Mouse (Mus musculus): ENCODE measurements around the gene Nav2.
A peak's percentile ranks its signal among the peaks of the same experiment; 100 is the strongest.

Nav2 gene

DNA sequence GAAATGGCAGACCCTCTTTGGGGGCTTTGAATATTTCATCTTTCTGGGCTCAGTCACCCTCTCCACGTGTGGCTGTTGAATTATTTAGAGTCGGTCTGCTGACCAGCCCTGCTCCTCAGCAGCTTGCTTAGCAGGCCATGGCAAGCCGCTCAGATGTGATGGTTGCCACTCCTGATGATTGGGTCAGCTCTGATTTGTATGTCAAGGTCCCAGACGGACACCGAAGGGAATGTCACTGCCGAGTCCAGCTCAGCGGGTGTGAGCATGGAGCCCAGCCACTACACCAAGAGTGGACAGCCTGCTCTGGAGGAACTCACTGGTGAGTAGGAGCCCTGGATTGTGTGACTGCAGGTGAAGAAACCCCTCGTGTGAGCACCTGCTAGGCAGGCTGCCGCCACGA lies 549.4 kb downstream of the Nav2 start:
- DNase-seq, result no peak

DNA sequence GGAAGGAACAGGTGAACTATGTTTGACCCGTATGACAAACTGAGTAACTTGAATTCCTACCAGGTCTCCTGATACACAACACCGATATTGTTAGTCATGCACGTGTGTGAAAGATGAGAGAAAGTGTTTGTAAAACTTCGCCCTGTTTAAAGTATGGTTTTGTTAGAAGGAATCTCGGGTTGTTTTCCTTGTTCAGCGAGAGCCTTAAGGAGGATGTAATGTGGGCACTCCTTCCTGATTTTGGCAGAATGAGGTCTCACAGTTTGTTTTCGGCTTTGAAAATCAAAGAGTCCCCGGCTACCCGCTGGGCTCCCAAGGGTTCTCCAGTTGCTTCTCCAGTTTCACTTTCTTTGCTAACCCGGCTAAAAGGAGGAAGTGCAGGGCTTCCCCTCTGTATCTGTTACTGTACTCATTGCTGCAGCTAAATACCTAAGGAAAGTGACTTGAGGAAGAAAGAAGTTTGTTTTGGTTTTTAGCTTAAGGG lies 553.9 kb downstream of the Nav2 start:
- DNase-seq, result no peak

- peak; percentile 44 to 55 for DNase-seq
Measured at GRCm38 (mm10) chr7:49467861-49468260, 559.3 kb downstream of the Nav2 start.

GRCm38 (mm10) chr7:49468492-49469205 lies 560.1 kb downstream of the Nav2 start:
- DNase-seq, result no peak

- DNase-seq, result peak; percentile 66 to 80
Measured at GRCm38 (mm10) chr7:49471278-49471677, 562.8 kb downstream of the Nav2 start.

GRCm38 (mm10) chr7:49475282-49475681 lies 566.8 kb downstream of the Nav2 start:
- DNase-seq, result no peak

- no peak for DNase-seq
Measured at GRCm38 (mm10) chr7:49476163-49476562, 567.6 kb downstream of the Nav2 start.

- DNase-seq, result peak in 1 of 2 experiments; percentile 55
Measured at GRCm38 (mm10) chr7:49476666-49477065, 568.1 kb downstream of the Nav2 start.

GRCm38 (mm10) chr7:49477076-49477975 lies 568.8 kb downstream of the Nav2 start:
- DNase-seq, result no peak

- no peak for DNase-seq
Measured at GRCm38 (mm10) chr7:49477976-49478349, 569.4 kb downstream of the Nav2 start.

- DNase-seq, result no peak
Measured at GRCm38 (mm10) chr7:49478886-49479285, 570.4 kb downstream of the Nav2 start.

DNA sequence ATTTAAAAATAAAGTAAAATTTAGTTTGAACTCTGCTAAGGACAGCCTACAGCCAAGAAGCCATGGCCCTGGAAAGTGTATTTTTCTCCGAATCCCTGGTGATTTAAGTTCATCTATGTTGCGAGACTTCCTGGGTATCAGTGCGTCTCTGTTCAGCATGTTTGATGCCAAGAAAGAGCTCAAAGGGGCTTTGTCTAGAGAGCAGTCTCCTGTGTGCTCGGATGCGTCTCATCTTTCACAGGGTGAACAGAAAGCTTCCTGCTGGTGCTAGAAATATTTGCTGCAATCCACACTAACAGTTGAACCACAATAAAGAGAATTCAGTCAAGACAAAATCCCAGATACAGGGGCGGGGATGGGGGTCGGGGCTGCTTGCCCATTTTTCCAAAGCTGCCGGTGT lies 572.4 kb downstream of the Nav2 start:
- DNase-seq, result no peak

DNA sequence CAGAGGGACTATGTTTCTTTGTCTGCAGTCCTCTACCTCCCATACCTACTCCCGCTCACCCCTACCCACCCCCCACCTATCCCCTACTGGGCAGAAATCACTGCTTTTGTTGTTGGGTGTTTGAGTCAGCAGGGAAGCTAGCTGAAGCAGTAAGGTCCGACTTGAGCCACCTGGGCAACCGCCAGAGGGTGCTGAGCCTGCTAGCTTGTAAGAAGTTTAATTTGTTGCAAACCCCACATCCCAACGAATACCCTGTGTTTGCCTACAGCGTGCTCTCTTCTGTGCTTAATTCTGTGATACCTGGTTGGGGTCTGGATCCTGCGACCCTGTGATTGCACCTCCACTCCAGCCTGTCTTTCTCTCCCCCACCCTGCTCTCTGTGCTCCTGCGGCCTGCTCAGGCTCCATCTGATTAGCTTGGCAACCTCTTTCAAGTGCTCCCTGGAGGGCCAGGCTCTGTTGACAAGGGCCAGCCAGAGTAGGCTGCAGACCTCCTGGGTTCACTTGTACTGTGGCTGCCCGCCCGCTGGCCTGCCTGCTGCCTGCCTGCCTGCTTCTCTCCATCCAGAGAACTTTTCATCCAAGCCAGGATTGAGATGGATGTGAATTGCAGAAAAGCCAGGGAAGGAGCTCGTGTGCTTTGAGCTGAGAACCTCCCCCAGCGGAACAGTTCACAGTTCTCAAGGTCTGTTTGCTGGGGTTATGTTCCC lies 575.7 kb downstream of the Nav2 start:
- DNase-seq, result peak; percentile 58 to 63

DNA sequence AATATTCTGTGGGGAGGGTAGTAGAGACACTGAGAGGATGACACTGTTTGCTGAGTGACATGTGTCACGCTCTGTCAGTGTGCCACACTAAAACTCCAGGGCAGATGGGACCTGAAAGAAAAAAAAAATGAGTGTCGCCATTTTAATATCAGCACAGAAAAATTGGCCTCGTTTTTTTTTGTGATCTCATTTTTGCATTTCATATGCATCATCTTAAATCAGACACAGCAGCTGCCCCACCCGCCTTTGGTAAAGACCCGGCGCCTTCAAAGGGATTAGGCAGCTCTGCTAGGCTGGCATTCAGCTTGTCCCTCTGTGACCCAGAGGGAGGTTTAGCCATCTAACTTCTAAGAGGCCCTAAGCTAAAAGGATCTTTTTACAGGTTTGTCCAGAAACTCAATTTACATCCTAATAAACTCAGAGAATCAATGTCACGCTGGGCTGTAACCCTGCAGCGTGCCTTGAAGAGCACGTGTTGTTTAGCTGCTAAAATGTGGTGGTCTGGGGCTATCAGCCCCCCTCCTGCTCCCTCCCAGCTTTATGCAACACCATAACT lies 576.9 kb downstream of the Nav2 start:
- peak in 1 of 2 experiments; percentile 20 for DNase-seq

GRCm38 (mm10) chr7:49487347-49487746 lies 578.8 kb downstream of the Nav2 start:
- DNase-seq, result no peak

GRCm38 (mm10) chr7:49488493-49489087 lies 580.1 kb downstream of the Nav2 start:
- DNase-seq, result no peak

- DNase-seq, result no peak
Measured at GRCm38 (mm10) chr7:49490814-49491213, 582.3 kb downstream of the Nav2 start.

GRCm38 (mm10) chr7:49492622-49493021 lies 584.1 kb downstream of the Nav2 start:
- no peak for DNase-seq

DNA sequence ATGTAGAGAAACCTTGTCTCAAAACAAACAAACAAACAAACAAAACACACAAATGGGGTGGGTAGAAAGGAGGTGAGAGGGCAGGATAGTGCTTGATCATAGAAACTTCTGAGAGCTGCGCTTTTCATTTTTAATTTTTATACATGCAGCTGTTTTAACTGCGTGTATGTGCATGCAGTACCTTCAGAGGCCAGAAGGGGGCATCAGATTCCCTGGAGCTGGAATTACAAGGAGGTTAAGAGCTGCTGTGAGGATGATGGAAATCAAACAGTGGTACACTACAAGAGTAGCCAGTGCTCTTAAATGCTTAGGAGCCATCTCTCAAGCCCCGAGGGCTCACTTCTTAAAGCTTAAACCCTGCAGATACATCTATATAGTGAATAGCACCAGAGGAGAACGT lies 584.7 kb downstream of the Nav2 start:
- DNase-seq, result peak in 1 of 2 experiments; percentile 58

GRCm38 (mm10) chr7:49494654-49495053 lies 586.1 kb downstream of the Nav2 start:
- DNase-seq, result no peak

DNA sequence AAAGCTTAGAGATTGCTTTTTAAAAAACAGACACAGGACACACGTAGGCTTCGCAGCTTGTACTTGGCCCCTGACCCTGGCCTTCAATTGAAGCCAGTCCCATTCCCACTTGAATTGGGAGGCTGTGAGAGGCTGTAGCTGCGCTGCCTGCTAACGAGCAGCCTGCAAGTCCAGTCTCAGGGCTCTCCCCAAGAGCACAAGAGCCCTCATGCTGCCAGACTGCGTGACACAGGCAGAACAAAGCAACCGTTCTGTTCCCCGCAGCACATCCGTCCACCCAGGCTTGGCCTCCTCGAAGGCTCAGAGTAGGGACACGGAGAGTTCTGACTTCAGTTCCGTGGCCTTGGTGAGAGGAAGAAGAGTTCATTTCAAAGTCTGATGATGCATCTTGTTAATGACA lies 587.6 kb downstream of the Nav2 start:
- no peak for DNase-seq

GRCm38 (mm10) chr7:49496766-49497425 lies 588.4 kb downstream of the Nav2 start:
- DNase-seq, result no peak
